Mouse (Mus musculus) bone marrow macrophage, adult 2 months (primary cell): ENCODE data around the gene Shisa2. TPM values are rescaled to one million over a fixed set of nuclear protein-coding genes. Genes with fewer than 3 reads are reported as not detected.

Experiments used
- H3K27ac ChIP-seq: 2 replicates; pipeline ENCODE4 v1.5.1; 2012; ENCODE audit warnings: low read depth, low read length; ENCODE audit not compliant: insufficient read depth
- H3K4me1 ChIP-seq: 2 replicates; pipeline ENCODE4 v1.6.1; 2012; ENCODE audit warnings: low read length; ENCODE audit not compliant: control insufficient read depth, insufficient read depth
- H3K4me3 ChIP-seq: 2 replicates; pipeline ENCODE4 v1.5.1; 2012; ENCODE audit warnings: mild to moderate bottlenecking, low read length, moderate library complexity; ENCODE audit not compliant: insufficient read depth
- CTCF ChIP-seq: IDR thresholded peaks from 2 replicates; pipeline ENCODE4 v1.5.1; 2012; ENCODE audit warnings: low read depth, mild to moderate bottlenecking, low read length, moderate library complexity
- POLR2A ChIP-seq: IDR thresholded peaks from 2 replicates; pipeline ENCODE4 v1.6.1; 2012; ENCODE audit warnings: mild to moderate bottlenecking, low read depth, low read length, borderline replicate concordance
- polyA plus RNA-seq: library from polyadenylated mRNA; stranded (reverse); fragments of >200 nt; gene quantifications from 2 replicates; pipeline ENCODE4 v1.2.4, GENCODE M21; 2012; ENCODE audit not compliant: missing spikeins, insufficient read depth, insufficient read length

Gene Shisa2
- polyA plus RNA-seq, 1 experiment: not detected

DNA sequence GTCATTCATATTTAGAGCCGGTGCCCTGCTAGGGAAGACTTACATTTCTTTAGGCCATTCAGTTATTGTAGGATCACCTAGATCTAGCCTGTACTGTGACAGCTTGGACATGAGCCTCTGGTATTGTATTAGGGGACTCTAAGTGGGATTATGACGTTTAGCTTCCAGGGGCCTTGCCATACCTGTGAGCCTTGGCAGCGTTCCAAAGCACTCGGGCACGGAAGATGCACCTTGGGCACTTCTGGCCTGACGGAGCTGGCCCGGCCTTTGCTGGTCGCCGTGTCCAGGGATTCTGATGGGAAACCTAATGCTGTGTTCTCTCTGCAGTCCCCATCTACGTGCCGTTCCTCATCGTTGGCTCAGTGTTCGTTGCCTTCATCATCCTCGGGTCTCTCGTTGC lies 4.2 kb downstream of the Shisa2 start:
- Histone ChIP-seq H3K4me1 (no peaks in the 10 kb centered on the region), H3K27ac (no peak overlapping the region), H3K4me3 (no peak overlapping the region)
- TF ChIP-seq CTCF: no peak
- TF ChIP-seq POLR2A: no peak

DNA sequence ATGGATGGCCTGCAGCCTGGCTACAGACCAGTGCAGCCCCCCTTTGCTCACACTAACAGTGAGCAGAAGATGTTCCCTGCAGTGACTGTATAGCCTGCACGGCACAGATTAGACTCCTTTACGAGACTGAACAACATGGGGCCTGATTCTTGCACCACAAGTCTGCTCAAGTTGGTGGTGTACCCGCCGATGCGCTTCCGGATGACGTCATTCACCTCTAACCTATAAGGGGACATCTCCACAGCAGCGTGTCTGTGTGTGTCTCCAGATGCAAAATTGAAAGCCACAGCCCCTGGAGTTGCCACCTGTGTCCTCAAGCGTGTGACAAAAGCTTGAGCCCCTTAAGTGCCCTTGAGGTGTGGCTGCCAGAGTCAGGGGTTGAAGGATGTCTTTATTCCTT lies 5.0 kb downstream of the Shisa2 start:
- no peak overlapping the region for H3K27ac ChIP-seq
- no peak overlapping the region for H3K4me3 ChIP-seq
- TF ChIP-seq CTCF (no peak), POLR2A (no peak)
- H3K4me1 ChIP-seq: no peaks in the 10 kb centered on the region

DNA sequence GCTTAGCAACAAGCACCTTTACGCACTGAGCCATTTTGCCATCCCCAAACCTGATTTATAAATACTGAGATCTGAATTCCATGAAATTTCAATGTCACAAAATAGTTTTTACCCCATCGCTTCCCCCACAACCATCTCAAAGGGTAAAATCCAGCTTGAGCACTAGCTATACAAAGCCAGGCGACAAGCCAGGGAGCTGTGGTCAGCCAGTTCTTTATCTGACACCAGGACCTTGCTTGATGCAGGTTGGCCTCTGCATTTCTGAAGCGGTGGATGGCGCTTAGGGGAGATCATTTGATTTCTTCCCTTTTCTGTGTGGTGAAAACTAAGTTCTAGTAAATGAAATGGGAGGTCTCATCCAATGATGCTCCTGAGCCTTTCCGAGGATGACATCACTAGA lies 7.0 kb downstream of the Shisa2 start:
- Histone ChIP-seq H3K4me3 (no peak overlapping the region), H3K4me1 (no peaks in the 10 kb centered on the region), H3K27ac (no peak overlapping the region)
- no peak for TF ChIP-seq CTCF
- no peak for TF ChIP-seq POLR2A

DNA sequence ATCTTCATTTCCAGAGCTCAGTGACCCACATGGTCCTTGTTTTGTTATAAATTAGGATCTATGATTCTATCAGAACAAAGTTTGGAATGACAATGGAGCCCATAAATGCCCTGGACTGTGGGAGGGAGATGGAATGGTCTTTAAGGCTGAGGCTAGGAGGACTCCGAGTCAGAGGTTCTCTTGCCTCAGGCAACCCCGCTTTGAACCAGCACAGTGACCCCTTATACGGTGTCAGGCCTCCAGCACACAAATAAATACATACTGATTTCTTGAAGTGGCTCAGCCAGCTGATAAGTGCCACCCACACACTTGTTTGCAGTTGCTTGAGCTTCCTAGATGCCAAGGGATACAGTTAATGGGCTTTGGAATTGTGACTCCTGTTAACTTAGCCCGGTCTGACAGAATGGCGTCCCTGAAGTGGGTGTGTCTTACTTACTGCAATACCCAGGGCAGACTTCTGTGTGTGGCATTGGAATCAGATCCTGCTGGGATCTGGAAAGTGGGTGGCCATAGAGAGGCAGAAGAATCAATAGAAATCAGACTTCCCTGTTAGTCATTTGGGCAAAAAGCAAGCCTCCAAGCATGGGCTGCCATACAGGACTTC lies 8.3 kb downstream of the Shisa2 start:
- TF ChIP-seq CTCF: no peak
- TF ChIP-seq POLR2A: no peak
- no peaks in the 10 kb centered on the region for H3K4me1 ChIP-seq
- no peak overlapping the region for H3K4me3 ChIP-seq
- H3K27ac ChIP-seq: no peak overlapping the region

DNA sequence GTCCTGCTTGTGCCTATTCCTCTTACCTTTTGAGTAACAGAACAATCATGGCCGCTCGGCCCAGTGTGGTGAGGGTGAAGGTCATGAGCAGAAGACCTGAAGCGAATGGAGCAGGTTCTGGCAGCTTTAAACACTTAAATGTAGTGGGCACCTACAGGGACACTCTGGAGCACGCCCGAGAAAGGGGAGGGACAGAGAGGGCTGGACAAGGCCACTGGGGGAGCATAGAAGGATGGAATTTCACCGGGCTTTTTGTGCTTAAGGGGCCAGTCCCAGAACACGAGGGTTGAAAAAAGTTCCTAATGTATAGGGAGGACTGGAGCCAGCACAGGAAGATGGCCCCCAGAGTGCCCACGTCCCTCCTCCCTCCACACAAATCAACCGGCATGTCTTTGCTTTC lies 8.9 kb downstream of the Shisa2 start:
- H3K4me1 ChIP-seq: no peaks in the 10 kb centered on the region
- no peak overlapping the region for H3K27ac ChIP-seq
- TF ChIP-seq POLR2A (no peak), CTCF (no peak)
- H3K4me3 ChIP-seq: no peak overlapping the region

DNA sequence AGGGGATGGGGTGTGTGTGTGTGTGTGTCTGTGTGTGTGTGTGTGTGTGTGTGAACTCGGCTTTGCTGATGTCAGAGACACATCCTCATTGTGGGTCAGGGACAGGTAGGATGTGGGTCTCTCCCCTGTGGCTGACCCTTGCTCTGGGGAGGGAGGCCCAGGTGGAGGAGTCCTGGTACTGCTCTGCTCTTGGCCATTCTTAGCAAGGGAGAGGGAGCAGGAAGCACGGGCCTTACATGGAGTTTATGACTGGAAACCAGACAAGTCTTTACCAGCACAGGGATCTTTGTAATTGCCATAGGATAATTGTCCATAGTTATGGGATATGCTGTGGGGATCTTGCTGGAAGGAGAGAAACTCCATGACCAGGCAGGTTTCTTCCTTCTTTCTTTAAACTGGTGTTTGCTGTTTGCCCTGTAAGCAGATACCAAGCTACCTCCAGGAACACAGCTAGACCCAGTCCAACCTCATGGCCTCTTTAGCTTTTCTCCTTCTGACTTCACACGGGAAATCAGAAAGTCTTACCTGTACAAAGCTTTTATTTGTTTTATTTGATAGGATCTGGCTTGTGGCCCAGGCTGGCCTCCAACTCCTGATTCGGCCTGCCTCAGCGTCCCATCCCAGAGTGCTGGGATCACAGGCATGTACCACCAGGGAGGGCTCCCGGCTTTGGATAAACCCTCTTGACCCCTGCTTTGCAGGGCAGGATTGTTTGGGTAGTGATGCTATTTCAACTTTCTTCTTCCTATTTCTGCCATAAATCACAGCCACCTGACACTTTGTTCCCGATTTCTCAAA lies 14.0 kb downstream of the Shisa2 start:
- TF ChIP-seq POLR2A (no peak), CTCF (no peak)
- Histone ChIP-seq H3K4me1 (peaks cover 11% of the 10 kb centered on the region), H3K27ac (no peak overlapping the region), H3K4me3 (no peak overlapping the region)

DNA sequence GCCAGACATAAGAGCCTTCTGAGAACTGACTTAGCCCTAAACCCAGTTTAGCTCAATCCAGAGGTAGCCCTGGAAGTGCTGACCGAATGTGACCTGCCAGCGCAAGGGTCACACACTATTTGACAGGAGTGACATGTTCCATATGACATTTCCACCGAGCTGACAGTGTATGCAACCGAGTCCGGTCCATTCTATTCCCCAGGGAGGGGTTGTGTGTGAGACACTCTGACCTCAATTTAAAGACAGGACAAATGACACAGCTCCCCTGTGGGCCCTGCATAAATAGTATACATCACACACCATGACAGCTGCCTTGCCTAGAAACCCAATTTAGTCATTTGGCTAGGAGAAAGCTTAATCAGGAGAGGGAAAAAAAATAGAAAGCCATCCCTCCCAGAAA lies 16.7 kb downstream of the Shisa2 start:
- H3K4me1 ChIP-seq: peaks cover 12% of the 10 kb centered on the region
- TF ChIP-seq POLR2A: no peak
- no peak for TF ChIP-seq CTCF
- no peak overlapping the region for H3K4me3 ChIP-seq
- H3K27ac ChIP-seq: no peak overlapping the region

DNA sequence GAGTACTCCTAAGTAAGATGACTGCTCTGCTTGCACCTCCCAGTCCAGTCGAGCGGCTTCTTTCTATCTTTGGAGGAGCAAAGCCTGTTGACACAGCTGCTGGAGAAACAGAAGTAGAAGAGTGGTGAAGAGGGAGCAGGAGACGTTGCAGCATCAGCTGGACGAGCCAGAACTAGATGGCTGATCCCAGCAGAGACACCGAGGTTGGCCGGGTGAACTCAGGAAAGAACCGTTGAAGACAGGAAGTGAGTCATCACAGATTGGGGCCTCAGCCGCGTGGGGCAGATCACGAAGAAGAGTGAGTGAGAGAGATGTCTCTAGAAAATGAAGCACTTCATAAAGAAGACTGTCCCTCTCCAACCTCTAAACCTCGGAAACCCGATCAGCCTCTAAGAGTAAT lies 18.5 kb downstream of the Shisa2 start:
- Histone ChIP-seq H3K27ac (no peak overlapping the region), H3K4me1 (peaks cover 15% of the 10 kb centered on the region), H3K4me3 (no peak overlapping the region)
- TF ChIP-seq CTCF (no peak), POLR2A (no peak)

DNA sequence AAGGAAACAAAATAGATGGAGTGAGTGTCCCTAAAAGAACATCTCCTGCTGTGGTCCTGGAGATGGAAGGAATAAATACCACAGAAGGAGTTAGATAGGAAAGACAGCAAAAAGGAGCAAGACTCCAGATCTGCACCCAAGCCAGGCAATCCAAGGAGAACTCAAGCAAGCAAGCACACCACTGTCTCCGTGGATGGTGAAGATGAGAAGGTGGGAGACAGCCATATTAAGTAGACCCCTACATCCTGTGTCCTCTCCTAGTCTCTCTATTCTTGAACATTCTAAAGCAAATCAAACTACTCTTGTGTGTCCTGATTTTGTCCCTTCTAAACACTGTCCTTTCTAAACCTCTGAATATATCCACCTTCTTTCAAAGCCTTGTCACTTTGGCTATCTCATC lies 19.1 kb downstream of the Shisa2 start:
- TF ChIP-seq CTCF: no peak
- TF ChIP-seq POLR2A: no peak
- H3K27ac ChIP-seq: no peak overlapping the region
- peaks cover 15% of the 10 kb centered on the region for H3K4me1 ChIP-seq

DNA sequence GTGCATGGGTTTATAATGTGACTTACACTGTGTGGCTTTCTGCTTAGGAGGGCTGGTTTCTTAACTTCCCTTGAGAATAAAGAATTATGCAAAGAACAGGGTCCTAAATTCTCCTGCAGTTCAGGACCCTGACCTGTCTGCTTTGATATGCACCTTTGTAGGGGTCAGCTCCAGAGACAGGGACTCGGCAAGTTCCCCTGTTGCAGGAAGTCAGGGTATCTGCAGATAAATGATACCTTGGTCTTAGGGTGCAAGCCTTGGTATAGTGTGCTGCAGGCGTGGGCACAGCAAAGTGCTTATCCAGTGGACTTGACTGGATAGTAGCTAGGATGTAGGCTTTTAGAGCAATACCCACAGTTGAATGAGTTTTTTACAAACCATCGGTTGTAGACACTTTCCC lies 19.8 kb downstream of the Shisa2 start:
- H3K4me1 ChIP-seq: peaks cover 15% of the 10 kb centered on the region
- TF ChIP-seq CTCF (no peak), POLR2A (no peak)
- no peak overlapping the region for H3K4me3 ChIP-seq
- H3K27ac ChIP-seq: no peak overlapping the region

More for the DNA sequence above, 19.1 kb downstream of the Shisa2 start:
- no peak overlapping the region for H3K4me3 ChIP-seq
